Mouse (Mus musculus): ENCODE results near the gene Ptcd1. TPM values are rescaled to one million over a fixed set of nuclear protein-coding genes. Genes with fewer than 3 reads are reported as not detected.
A peak's percentile ranks its signal among the peaks of the same experiment; 100 is the strongest.
"Not testable (repeated sequence)": the region's sequence is repeated elsewhere in the genome, so short reads cannot be mapped to it uniquely, and the experiment has no call there.

Gene Ptcd1
- total RNA-seq, 1 experiment from 2014 or later: 16.1 TPM

- ATAC-seq (replicated peaks; ENCODE audit: insufficient number of reproducible peaks, low FRiP score, low TSS enrichment, poor library complexity, severe bottlenecking): no peak
These were observed 48.4 kb downstream of the Ptcd1 start for GRCm38 (mm10) chr5:145118461-145118860.

GRCm38 (mm10) chr5:145118005-145118404, 48.9 kb downstream of the Ptcd1 start:
- ATAC-seq (replicated peaks; ENCODE audit: insufficient number of reproducible peaks, low FRiP score, low TSS enrichment, poor library complexity, severe bottlenecking): no peak

DNA sequence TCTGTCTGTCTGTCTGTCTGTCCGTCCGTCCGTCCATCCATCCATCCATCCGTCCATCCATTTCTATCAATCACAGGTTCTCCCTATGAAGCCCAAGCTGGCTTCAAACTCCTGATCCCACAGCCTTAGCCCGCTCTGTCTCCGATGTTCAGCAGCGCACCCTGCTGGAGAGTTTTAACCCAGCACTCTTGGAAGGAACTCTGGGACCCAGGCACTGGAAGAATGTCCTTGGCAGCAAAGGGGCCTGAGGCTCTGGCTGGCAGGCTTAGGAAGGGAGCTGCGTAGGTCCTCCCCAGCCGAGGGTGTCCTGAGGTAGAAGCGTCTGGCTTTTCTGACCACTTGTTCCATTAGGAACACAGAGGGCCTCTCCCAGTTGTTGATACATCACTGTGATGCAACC, 50.0 kb downstream of the Ptcd1 start:
- ATAC-seq (replicated peaks; ENCODE audit: insufficient number of reproducible peaks, low FRiP score, low TSS enrichment, poor library complexity, severe bottlenecking): no peak

GRCm38 (mm10) chr5:145116316-145116715, 50.6 kb downstream of the Ptcd1 start:
- peak; percentile 37 for ATAC-seq (replicated peaks; ENCODE audit: insufficient number of reproducible peaks, low FRiP score, low TSS enrichment, poor library complexity, severe bottlenecking)

GRCm38 (mm10) chr5:145115736-145116135, 51.2 kb downstream of the Ptcd1 start:
- ATAC-seq (replicated peaks; ENCODE audit: insufficient number of reproducible peaks, low FRiP score, low TSS enrichment, poor library complexity, severe bottlenecking): no peak

- ATAC-seq (replicated peaks; ENCODE audit: insufficient number of reproducible peaks, low FRiP score, low TSS enrichment, poor library complexity, severe bottlenecking): peak; percentile 65
These were observed 52.1 kb downstream of the Ptcd1 start for GRCm38 (mm10) chr5:145114606-145115473.

DNA sequence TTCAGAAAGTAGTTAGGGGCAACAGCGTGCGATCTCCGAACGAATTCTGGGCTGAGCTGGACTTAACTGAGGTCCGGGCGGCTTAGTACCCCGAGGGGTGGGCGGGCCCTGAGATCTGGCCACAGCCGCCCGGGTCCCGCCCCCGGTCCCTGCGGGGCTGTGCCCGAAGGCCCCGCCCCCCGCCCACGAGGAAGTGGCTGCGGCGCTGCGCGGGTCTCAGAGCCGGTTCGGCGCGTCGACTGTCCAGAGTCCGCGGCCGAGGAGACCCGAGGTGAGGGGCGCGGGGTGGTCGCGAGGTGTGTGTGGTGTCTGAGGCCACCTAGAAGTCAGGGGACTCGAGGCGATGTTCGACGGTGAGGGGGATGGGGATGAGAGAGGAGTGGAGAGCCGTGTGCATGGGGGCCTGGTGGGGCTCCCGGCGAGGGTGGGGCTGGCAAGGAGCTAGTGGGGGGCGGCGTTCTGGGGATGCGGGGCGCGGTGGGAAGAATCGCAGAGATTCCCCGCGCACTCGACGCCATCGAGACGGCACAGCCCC, 52.8 kb downstream of the Ptcd1 start, which contains the start of gene Arpc1b:
TSS of gene Arpc1b (plus strand) at position 145 of the 535 bp plus-strand sequence.
- ATAC-seq (replicated peaks; ENCODE audit: insufficient number of reproducible peaks, low FRiP score, low TSS enrichment, poor library complexity, severe bottlenecking): peak; percentile 18; the same call in 1 of the 2 replicates

DNA sequence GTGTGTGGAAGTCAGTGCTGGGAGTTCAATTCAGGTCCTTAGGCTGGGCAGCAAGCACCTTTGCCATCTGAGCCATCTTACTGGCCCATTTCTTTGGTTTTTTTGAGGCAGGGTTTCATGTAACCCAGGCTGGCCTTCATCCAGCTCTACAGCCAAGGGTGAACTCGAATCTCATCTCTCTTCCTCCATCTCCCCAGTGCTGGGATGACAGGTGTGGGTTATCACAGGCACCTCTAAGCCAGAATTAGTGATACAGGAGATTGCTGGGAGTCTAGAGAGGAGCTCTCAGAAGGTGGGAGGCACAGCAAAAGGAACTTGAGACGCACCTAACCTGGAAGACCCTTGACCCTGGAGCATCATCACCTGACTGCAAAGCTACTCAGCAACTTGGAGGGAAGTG, 53.5 kb downstream of the Ptcd1 start:
- ATAC-seq (replicated peaks; ENCODE audit: insufficient number of reproducible peaks, low FRiP score, low TSS enrichment, poor library complexity, severe bottlenecking): no peak

- ATAC-seq (replicated peaks; ENCODE audit: insufficient number of reproducible peaks, low FRiP score, low TSS enrichment, poor library complexity, severe bottlenecking): no peak
These were observed 54.3 kb downstream of the Ptcd1 start for GRCm38 (mm10) chr5:145112566-145112965.

- no peak for ATAC-seq (replicated peaks; ENCODE audit: insufficient number of reproducible peaks, low FRiP score, low TSS enrichment, poor library complexity, severe bottlenecking)
These were observed 56.5 kb downstream of the Ptcd1 start for GRCm38 (mm10) chr5:145110401-145110800.

DNA sequence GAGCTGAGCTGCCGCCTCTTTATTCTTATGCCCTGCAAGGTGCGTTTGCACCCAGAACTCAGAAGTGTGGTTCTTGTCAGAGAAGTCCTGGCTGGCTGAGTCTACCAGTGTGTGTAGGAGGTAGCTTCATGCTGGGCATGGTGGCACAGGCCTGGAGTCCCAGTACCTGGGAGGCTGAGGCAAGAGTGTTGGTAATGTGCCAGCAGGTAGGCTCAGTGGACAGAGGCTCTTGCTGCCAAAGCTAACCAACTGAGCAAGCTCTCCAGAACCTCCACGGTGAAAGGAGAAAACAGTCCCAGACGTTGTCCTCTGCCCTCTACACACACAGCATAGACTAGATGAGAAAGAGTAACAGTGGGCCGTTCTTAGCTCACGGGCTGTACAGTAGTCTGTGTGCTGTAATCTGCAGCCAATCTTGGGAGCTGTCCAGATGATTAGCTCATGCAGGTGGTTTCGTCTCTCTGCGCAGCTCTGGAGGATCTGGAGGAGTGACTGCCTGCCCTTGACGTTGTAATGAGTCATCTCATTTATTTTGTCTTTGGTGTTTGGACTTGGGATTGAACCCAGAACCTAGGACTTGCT, 61.1 kb downstream of the Ptcd1 start:
- no peak for ATAC-seq (replicated peaks; ENCODE audit: insufficient number of reproducible peaks, low FRiP score, low TSS enrichment, poor library complexity, severe bottlenecking)

DNA sequence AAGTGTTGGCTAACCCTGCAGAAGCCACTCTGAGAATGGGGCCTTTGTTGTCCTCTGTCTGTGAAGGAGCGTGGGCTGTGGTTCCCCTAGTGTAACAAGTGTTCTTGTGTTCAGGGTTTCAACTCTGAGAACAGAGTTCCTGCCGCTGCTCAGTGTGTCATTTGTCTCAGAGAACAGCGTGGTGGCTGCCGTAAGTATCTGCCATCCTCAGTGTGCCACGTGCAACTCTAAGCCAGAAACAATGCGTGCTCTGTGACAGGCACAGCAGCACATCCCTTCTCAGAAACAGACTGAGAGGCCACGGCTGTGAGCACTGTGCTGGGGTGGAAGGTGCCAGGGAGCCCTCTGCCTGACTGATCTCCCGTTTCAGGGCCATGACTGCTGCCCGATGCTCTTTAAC, 62.6 kb downstream of the Ptcd1 start:
- no peak for ATAC-seq (replicated peaks; ENCODE audit: insufficient number of reproducible peaks, low FRiP score, low TSS enrichment, poor library complexity, severe bottlenecking)

DNA sequence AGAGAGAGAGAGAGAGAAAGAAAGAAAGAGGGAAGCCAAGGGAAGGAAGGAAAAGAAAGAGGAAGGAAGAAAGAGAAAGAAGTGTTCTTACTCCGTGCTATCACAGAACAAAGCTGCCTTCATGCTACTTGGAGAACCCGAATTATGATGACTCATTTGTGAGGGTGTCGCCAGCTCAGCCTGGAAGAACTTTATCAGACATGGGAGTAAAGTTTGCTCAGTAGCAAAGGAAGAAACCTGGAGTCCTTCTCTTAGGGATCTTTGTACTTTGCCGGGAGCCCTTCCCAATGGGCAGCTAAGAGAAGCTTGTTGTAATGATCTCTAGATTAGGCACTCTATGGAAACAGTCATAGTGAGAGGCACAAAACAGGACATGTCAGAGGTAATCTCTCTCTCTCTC, 64.2 kb downstream of the Ptcd1 start:
- ATAC-seq (replicated peaks; ENCODE audit: insufficient number of reproducible peaks, low FRiP score, low TSS enrichment, poor library complexity, severe bottlenecking): no peak

DNA sequence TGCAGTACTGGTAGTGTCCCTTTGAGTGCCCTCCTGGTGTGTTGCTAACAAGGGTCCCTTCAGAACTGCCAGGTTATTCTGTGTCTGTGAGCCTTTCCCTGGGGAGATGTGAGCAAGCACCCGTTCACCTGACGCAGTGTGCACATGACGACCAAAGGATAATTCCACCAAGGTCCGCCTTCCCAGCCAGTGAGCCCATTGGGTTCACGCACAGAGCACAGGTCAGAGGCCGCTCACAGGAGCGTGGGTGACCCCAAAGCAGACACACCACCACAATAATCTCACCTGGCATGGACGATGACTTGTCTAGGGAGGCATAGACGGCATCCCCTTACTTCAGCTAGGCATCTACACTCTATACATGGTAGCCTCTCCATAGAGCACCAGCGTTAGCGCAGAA, 65.5 kb downstream of the Ptcd1 start:
- ATAC-seq (replicated peaks; ENCODE audit: insufficient number of reproducible peaks, low FRiP score, low TSS enrichment, poor library complexity, severe bottlenecking): not testable (repeated sequence)

- no peak for ATAC-seq (replicated peaks; ENCODE audit: insufficient number of reproducible peaks, low FRiP score, low TSS enrichment, poor library complexity, severe bottlenecking)
These were observed 65.9 kb downstream of the Ptcd1 start for GRCm38 (mm10) chr5:145100960-145101359.

- no peak; the same call in 1 of the 2 replicates for ATAC-seq (replicated peaks; ENCODE audit: insufficient number of reproducible peaks, low FRiP score, low TSS enrichment, poor library complexity, severe bottlenecking)
These were observed 68.5 kb downstream of the Ptcd1 start for GRCm38 (mm10) chr5:145098340-145098821.

Measured in monocyte, adult 5-6 weeks (primary cell).